In genomic region chr6:38636852-38637618, GRCm38 (mm10) we compare ENCODE assay signal across 8 mouse cellular contexts. TPM values are rescaled to one million over a fixed set of nuclear protein-coding genes. Genes with fewer than 3 reads are reported as not detected.
A peak's percentile ranks its signal among the peaks of the same experiment; 100 is the strongest.
DNase-seq lines count a peak whose midpoint lies in the region; ATAC-seq and TF ChIP-seq lines count a peak whose summit lies in the region.

Klrg2 (minus strand) TSS chr6:38637242.

- peaks cover 85% of the 10 kb centered on the region for H3K27me3 ChIP-seq in forebrain, embryonic 12.5 days
- peaks cover 37% of the 10 kb centered on the region for H3K27me3 ChIP-seq in small intestine, adult 2 months (ENCODE audit: control insufficient read depth, insufficient read depth, low read length)

- intact Hi-C loops in heart, postnatal 25 days (cut with DNase I), result no loop called here

- ATAC-seq in forebrain, embryonic 12.5 days (ENCODE audit: low FRiP score), result peak; percentile 81
- peak; percentile 43 for ATAC-seq in megakaryocyte progenitor cell, adult 5-6 weeks (replicated peaks; ENCODE audit: poor library complexity)

- 2% methylated on average over 56 of the region's 60 CpGs for WGBS in forebrain, embryonic 12.5 days
- 2% methylated on average over 60 of the region's 60 CpGs for WGBS in large intestine, adult 2 months
- 1% methylated on average over 60 of the region's 60 CpGs for WGBS in small intestine, adult 2 months

- TF ChIP-seq POLR2A in small intestine, adult 2 months (IDR thresholded peaks at IDR 0.05; ENCODE audit: low read depth, low read length), result no peak

- peak within 1 kb of the TSS; percentile 36 for H3K9ac ChIP-seq in ES-E14 (ENCODE audit: insufficient read depth, low read depth, low read length, poor library complexity, severe bottlenecking)
- H3K9ac ChIP-seq in forebrain, embryonic 12.5 days, result peak within 1 kb of the TSS; percentile 52

- no peak for TF ChIP-seq CTCF in small intestine, adult 2 months (IDR thresholded peaks at IDR 0.05; ENCODE audit: extremely low read depth, insufficient read length, insufficient replicate concordance, low read depth, low read length)

- peaks cover 0 to 3% of the 10 kb centered on the region in 2 experiments; a peak in 1 of 4 replicates for H3K4me1 ChIP-seq in ES-E14 (ENCODE audit: control insufficient read depth in 2 of 2, insufficient read depth in 2 of 2, low read length in 2 of 2, poor library complexity in 1 of 2)
- peaks cover 17% of the 10 kb centered on the region for H3K4me1 ChIP-seq in forebrain, embryonic 12.5 days
- peaks cover 7% of the 10 kb centered on the region for H3K4me1 ChIP-seq in small intestine, adult 2 months (ENCODE audit: control insufficient read depth, insufficient read depth, insufficient read length, low read length)

- DNase-seq in ES-E14 (ENCODE audit: low read depth, low spot score), result peak; percentile 60
- peak; percentile 83 for DNase-seq in adrenal gland, postnatal 14 days
- peak; percentile 65 for DNase-seq in heart, postnatal 25 days (ENCODE audit: low spot score)
- DNase-seq in large intestine, adult 2 months (ENCODE audit: low read depth, low spot score), result peak; percentile 33
- no peak for DNase-seq in frontal cortex, postnatal 25 days (ENCODE audit: low spot score in 2 of 2)

- H3K36me3 ChIP-seq in ES-E14 (ENCODE audit: control insufficient read depth, insufficient read depth, low read length, poor library complexity, severe bottlenecking), result no peaks in the 10 kb centered on the region
- H3K36me3 ChIP-seq in forebrain, embryonic 12.5 days (replicated peaks), result no peaks in the 10 kb centered on the region
- no peaks in the 10 kb centered on the region for H3K36me3 ChIP-seq in small intestine, adult 2 months (ENCODE audit: control insufficient read depth, insufficient read depth, low read length)

- H3K4me2 ChIP-seq in forebrain, embryonic 12.5 days, result peak within 1 kb of the TSS; percentile 100

- H3K9me3 ChIP-seq in ES-E14 (ENCODE audit: control insufficient read depth, insufficient read depth, low read depth, low read length), result no peaks in the 10 kb centered on the region
- H3K9me3 ChIP-seq in forebrain, embryonic 12.5 days, result no peaks in the 10 kb centered on the region

- peak within 1 kb of the TSS; percentile 66 to 69 for H3K4me3 ChIP-seq in ES-E14 (ENCODE audit: insufficient read depth in 1 of 2, low read depth in 1 of 2, low read length in 2 of 2, poor library complexity in 1 of 2, severe bottlenecking in 1 of 2)
- peak within 1 kb of the TSS; percentile 56 for H3K4me3 ChIP-seq in forebrain, embryonic 12.5 days (replicated peaks)
- H3K4me3 ChIP-seq in small intestine, adult 2 months (ENCODE audit: low read depth, low read length), result peak within 1 kb of the TSS; percentile 65

- no peak within 1 kb of the TSS for H3K27ac ChIP-seq in ES-E14 (ENCODE audit: insufficient read depth, low read depth, low read length, poor library complexity, severe bottlenecking)
- no peak within 1 kb of the TSS for H3K27ac ChIP-seq in forebrain, embryonic 12.5 days
- no peak within 1 kb of the TSS for H3K27ac ChIP-seq in small intestine, adult 2 months (ENCODE audit: insufficient read depth, low read depth, low read length)

- in situ Hi-C loops in ES-E14 (cut with MboI; ENCODE audit: low sequenced_read_pairs in 2 of 2, unreplicated experiment in 2 of 2), result no loop called here

TF ChIP-seq in ES-E14, 5 proteins besides CTCF, POLR2A, EP300 and RAD21:
- TF ChIP-seq ZNF384 (IDR thresholded peaks at IDR 0.05; ENCODE audit: low read depth, low read length), result no peak
- no peak for TF ChIP-seq CHD2 (IDR thresholded peaks at IDR 0.05; ENCODE audit: low read depth, low read length)
- TF ChIP-seq MAFK (IDR thresholded peaks at IDR 0.05; ENCODE audit: insufficient read depth, low read depth, low read length), result no peak
- TF ChIP-seq ZC3H11A (IDR thresholded peaks at IDR 0.05; ENCODE audit: borderline replicate concordance, low read depth, low read length), result no peak
- TF ChIP-seq HCFC1 (IDR thresholded peaks at IDR 0.05; ENCODE audit: borderline replicate concordance, insufficient read depth, low read length), result no peak

RNA-seq across cellular contexts. Expression of gene Klrg2, which starts in this region (rescaled TPM):
- 3.2 and 4.7 TPM in 2 replicates for total RNA-seq in ES-E14 (2012; rRNA removed)
- 0.78 and 1.1 TPM in 2 replicates for total RNA-seq in adrenal gland, postnatal 14 days (2021)
- not detected in 2 replicates for polyA plus RNA-seq in forebrain, embryonic 12.5 days (2016; fragmentation: Nextera tagmentation; extraction: Ambion mirVana)
- total RNA-seq in heart, postnatal 25 days (2021), result under 1 TPM; 0.36 to 0.81 TPM
- polyA plus RNA-seq in large intestine, adult 2 months (2012; rRNA removed), result 0.19 and 0.26 TPM in 2 replicates
- 0.05 and 0.22 TPM in 2 replicates for total RNA-seq in megakaryocyte progenitor cell, adult 5-6 weeks (2015)
- not detected in 2 replicates for total RNA-seq in megakaryocyte progenitor cell, adult 5-6 weeks (2017)
- polyA plus RNA-seq in small intestine, adult 2 months (2012; rRNA removed), result 0.75 and 0.90 TPM in 2 replicates

Comparison
In these comparisons a context has a peak if more than half of its experiments do, and no peak if none do; other contexts are left out.
1. Peak in ATAC-seq, H3K4me3 ChIP-seq, H3K9ac ChIP-seq and H3K4me2 ChIP-seq in forebrain, embryonic 12.5 days; RNA of the gene not detected or under 1 TPM.
2. Peak in DNase-seq in heart, postnatal 25 days; RNA of the gene not detected or under 1 TPM.
3. Peak in DNase-seq in large intestine, adult 2 months; RNA of the gene not detected or under 1 TPM.
4. Peak in ATAC-seq in megakaryocyte progenitor cell, adult 5-6 weeks; RNA of the gene not detected or under 1 TPM.
5. DNase-seq: peak in ES-E14 (single experiment) and adrenal gland, postnatal 14 days (single experiment); none in frontal cortex, postnatal 25 days (0 of 2).
6. Peak in every context shown above with its lines, with median percentiles within 50 percentile points of each other: H3K4me3 ChIP-seq.